Mouse (Mus musculus) heart, embryonic 15.5 days (tissue): ENCODE measurements around the gene Sh2d4b. TPM values are rescaled to one million over a fixed set of nuclear protein-coding genes. Genes with fewer than 3 reads are reported as not detected.

Source experiments
- ATAC-seq: fragments of 200-750 bp; cut with Nextera tagmentation; replicated peaks from 2 replicates; pipeline ENCODE4 v1.8.0; 2017; ENCODE audit warnings: low read depth, moderate TSS enrichment; ENCODE audit not compliant: insufficient number of reproducible peaks, insufficient read depth, low FRiP score
- H3K27ac ChIP-seq: fragments of 300-500 bp; sonication (generic); 2 replicates; pipeline ENCODE4 v1.5.1; 2015; ENCODE audit warnings: mild to moderate bottlenecking, inconsistent platforms
- H3K27me3 ChIP-seq: fragments of 300-500 bp; sonication (generic); 2 replicates; pipeline ENCODE4 v1.6.1; 2015; ENCODE audit warnings: inconsistent platforms
- H3K36me3 ChIP-seq: fragments of 300-500 bp; sonication (generic); 2 replicates; pipeline ENCODE4 v1.6.1; 2015; ENCODE audit warnings: mild to moderate bottlenecking, inconsistent platforms
- H3K4me1 ChIP-seq: fragments of 300-500 bp; sonication (generic); replicated peaks from 2 replicates; pipeline ENCODE4 v1.6.1; 2015; ENCODE audit warnings: inconsistent platforms
- H3K4me2 ChIP-seq: fragments of 300-500 bp; sonication (generic); 2 replicates; pipeline ENCODE4 v1.6.1; 2015; ENCODE audit warnings: inconsistent platforms, mild to moderate bottlenecking, moderate library complexity
- H3K4me3 ChIP-seq: fragments of 300-500 bp; sonication (generic); 2 replicates; pipeline ENCODE4 v1.5.1; 2015; ENCODE audit warnings: mild to moderate bottlenecking, inconsistent platforms
- H3K9ac ChIP-seq: fragments of 300-500 bp; sonication (generic); 2 replicates; pipeline ENCODE4 v1.6.1; 2015; ENCODE audit warnings: mild to moderate bottlenecking, inconsistent platforms
- H3K9me3 ChIP-seq: fragments of 300-500 bp; sonication (generic); replicated peaks from 2 replicates; pipeline ENCODE4 v1.6.1; 2016; ENCODE audit warnings: inconsistent platforms
- WGBS: fragments of 180-500 bp; shearing (Covaris S2); methylation state at CpG from one replicate; pipeline ENCODE4 v1.1.7; 2015; ENCODE audit warnings: mixed read lengths; 5-methylcytosine and 5-hydroxymethylcytosine counted together
- polyA plus RNA-seq: library from polyadenylated mRNA; unstranded; fragments of >200 nt; fragmentation: Nextera tagmentation; extraction: Ambion mirVana; gene quantifications from 2 replicates; pipeline ENCODE4 v1.2.1, GENCODE M21; 2015

Gene Sh2d4b
- polyA plus RNA-seq, 1 experiment from 2014 or later: 0.69 TPM

GRCm38 (mm10) chr14:40830094-40830493 is 63.0 kb downstream of the Sh2d4b start:
- Histone ChIP-seq H3K27ac (no peak overlapping the region), H3K4me3 (no peak overlapping the region), H3K36me3 (no peaks in the 10 kb centered on the region), H3K9ac (no peak overlapping the region), H3K9me3 (no peaks in the 10 kb centered on the region), H3K27me3 (no peaks in the 10 kb centered on the region), H3K4me1 (no peaks in the 10 kb centered on the region), H3K4me2 (no peak overlapping the region)
- no peak for ATAC-seq
- 77% methylated on average over 11 of the region's 11 CpGs for WGBS

GRCm38 (mm10) chr14:40818051-40818450 is 75.0 kb downstream of the Sh2d4b start:
- Histone ChIP-seq H3K9ac (no peak overlapping the region), H3K27me3 (no peaks in the 10 kb centered on the region), H3K9me3 (no peaks in the 10 kb centered on the region), H3K4me2 (no peak overlapping the region), H3K36me3 (no peaks in the 10 kb centered on the region), H3K4me3 (no peak overlapping the region), H3K4me1 (no peaks in the 10 kb centered on the region), H3K27ac (peak overlapping the region; percentile 25)
- ATAC-seq: peak; percentile 87
- WGBS: 51% methylated on average over 2 of the region's 2 CpGs

GRCm38 (mm10) chr14:40816715-40817114 is 76.4 kb downstream of the Sh2d4b start:
- Histone ChIP-seq H3K27ac (no peak overlapping the region), H3K9me3 (no peaks in the 10 kb centered on the region), H3K9ac (no peak overlapping the region), H3K4me3 (no peak overlapping the region), H3K4me1 (no peaks in the 10 kb centered on the region), H3K27me3 (no peaks in the 10 kb centered on the region), H3K4me2 (no peak overlapping the region), H3K36me3 (no peaks in the 10 kb centered on the region)
- WGBS: 85% methylated on average over 5 of the region's 5 CpGs
- no peak for ATAC-seq

GRCm38 (mm10) chr14:40791606-40792005 is 101.5 kb downstream of the Sh2d4b start:
- no peak overlapping the region for H3K4me2 ChIP-seq
- no peaks in the 10 kb centered on the region for H3K27me3 ChIP-seq
- no peaks in the 10 kb centered on the region for H3K4me1 ChIP-seq
- WGBS: 32% methylated on average over 1 of the region's 1 CpGs
- no peaks in the 10 kb centered on the region for H3K36me3 ChIP-seq
- H3K27ac ChIP-seq: no peak overlapping the region
- H3K9ac ChIP-seq: no peak overlapping the region
- no peak for ATAC-seq
- H3K4me3 ChIP-seq: no peak overlapping the region
- H3K9me3 ChIP-seq: no peaks in the 10 kb centered on the region

GRCm38 (mm10) chr14:40789110-40789509 is 104.0 kb downstream of the Sh2d4b start:
- H3K27me3 ChIP-seq: no peaks in the 10 kb centered on the region
- H3K9ac ChIP-seq: no peak overlapping the region
- no peaks in the 10 kb centered on the region for H3K9me3 ChIP-seq
- no peaks in the 10 kb centered on the region for H3K4me1 ChIP-seq
- H3K36me3 ChIP-seq: no peaks in the 10 kb centered on the region
- no peak overlapping the region for H3K27ac ChIP-seq
- no peak overlapping the region for H3K4me2 ChIP-seq
- 29% methylated on average over 3 of the region's 3 CpGs for WGBS
- no peak for ATAC-seq
- no peak overlapping the region for H3K4me3 ChIP-seq

- H3K9me3 ChIP-seq: no peaks in the 10 kb centered on the region
- no peaks in the 10 kb centered on the region for H3K27me3 ChIP-seq
- H3K27ac ChIP-seq: no peak overlapping the region
- no peak overlapping the region for H3K4me2 ChIP-seq
- no peak overlapping the region for H3K4me3 ChIP-seq
- WGBS: 56% methylated on average over 7 of the region's 7 CpGs
- ATAC-seq: no peak
- no peaks in the 10 kb centered on the region for H3K4me1 ChIP-seq
- no peaks in the 10 kb centered on the region for H3K36me3 ChIP-seq
- H3K9ac ChIP-seq: no peak overlapping the region
Measured at GRCm38 (mm10) chr14:40769097-40770090, 123.7 kb downstream of the Sh2d4b start.

Other genes starting within 250 kb of the Sh2d4b start
- 32.7 and 50.9 TPM in 2 replicates for gene Tspan14, start 73.5 kb upstream of the Sh2d4b start, polyA plus RNA-seq
- 42.9 and 44.8 TPM in 2 replicates for gene Fam213a, start 120.5 kb upstream of the Sh2d4b start, polyA plus RNA-seq
- gene Dydc2, start 175.9 kb upstream of the Sh2d4b start, polyA plus RNA-seq: not detected in 2 replicates
- not detected in 2 replicates for gene Dydc1, start 179.6 kb upstream of the Sh2d4b start, polyA plus RNA-seq
- 0.45 and 0.67 TPM in 2 replicates for gene Mat1a, start 211.8 kb upstream of the Sh2d4b start, polyA plus RNA-seq
- gene Sftpa1, start 238.5 kb upstream of the Sh2d4b start, polyA plus RNA-seq: 2.3 and 3.5 TPM in 2 replicates